Mouse (Mus musculus) spleen, adult 2 months (tissue): ENCODE measurements around the gene Lpin1.

Experiments used
- CTCF ChIP-seq: fragments of 200-500 bp; IDR thresholded peaks from 2 replicates; pipeline ENCODE4 v1.5.1; 2011; ENCODE audit warnings: mild to moderate bottlenecking, inconsistent platforms; ENCODE audit not compliant: insufficient read depth, insufficient read length, insufficient replicate concordance; ENCODE audit errors: extremely low read depth
- POLR2A ChIP-seq: fragments of 200-500 bp; IDR thresholded peaks from 2 replicates; pipeline ENCODE4 v1.6.1; 2011; ENCODE audit warnings: low read depth, low read length, inconsistent platforms

GRCm38 (mm10) chr12:16593014-16593413 lies 17.8 kb downstream of the Lpin1 start:
- no peak for TF ChIP-seq POLR2A
- TF ChIP-seq CTCF, result no peak
